Mouse (Mus musculus) G1E (cell line): ENCODE data around the gene Neurl2. TPM values are rescaled to one million over a fixed set of nuclear protein-coding genes. Genes with fewer than 3 reads are reported as not detected.
"Not testable (repeated sequence)": the region's sequence is repeated elsewhere in the genome, so short reads cannot be mapped to it uniquely, and the experiment has no call there.

Source experiments
- ATAC-seq: 2 replicates; pipeline ENCODE4 v1.8.0; 2016; ENCODE audit warnings: mild to moderate bottlenecking; ENCODE audit not compliant: insufficient number of reproducible peaks, poor library complexity, low FRiP score, severe bottlenecking; ENCODE audit errors: extremely low read depth
- DNase-seq: peaks from one replicate; pipeline ENCODE4 v3.0.0; 2012; ENCODE audit warnings: low spot score
- H3K27me3 ChIP-seq: 2 replicates; pipeline ENCODE4 v1.6.1; 2012; ENCODE audit warnings: mild to moderate bottlenecking, low read length, inconsistent platforms; ENCODE audit not compliant: insufficient read depth
- H3K36me3 ChIP-seq: replicated peaks from 2 replicates; pipeline ENCODE3; 2012; ENCODE audit warnings: mild to moderate bottlenecking, inconsistent platforms
- H3K4me1 ChIP-seq: 2 replicates; pipeline ENCODE4 v1.6.1; 2012; ENCODE audit warnings: low read depth, low read length, inconsistent platforms, mixed read lengths; ENCODE audit not compliant: insufficient read depth
- H3K4me3 ChIP-seq: 2 replicates; pipeline ENCODE4 v1.5.1; 2012; ENCODE audit warnings: low read depth, mild to moderate bottlenecking, inconsistent platforms, low read length, moderate library complexity, mixed read lengths
- H3K9me3 ChIP-seq: replicated peaks from 2 replicates; pipeline ENCODE4 v1.6.1; 2012; ENCODE audit warnings: inconsistent platforms
- CTCF ChIP-seq: IDR thresholded peaks from 2 replicates; pipeline ENCODE4 v1.5.1; 2012; ENCODE audit warnings: low read depth, low read length, inconsistent platforms, mixed read lengths
- GATA1 ChIP-seq: IDR thresholded peaks from 2 replicates; pipeline ENCODE4 v1.6.1; 2012; ENCODE audit warnings: borderline replicate concordance, low read length, inconsistent platforms, mixed read lengths
- GATA2 ChIP-seq: IDR thresholded peaks from 2 replicates; pipeline ENCODE4 v1.6.1; 2012; ENCODE audit warnings: low read depth, low read length, inconsistent platforms, borderline replicate concordance
- POLR2AphosphoS5 ChIP-seq: IDR thresholded peaks from 2 replicates; pipeline ENCODE4 v1.6.1; 2012; ENCODE audit warnings: low read depth, low read length, inconsistent platforms; ENCODE audit not compliant: insufficient replicate concordance
- TAL1 ChIP-seq: conservative IDR thresholded peaks from 2 replicates; pipeline ENCODE4 v1.6.1; 2012; ENCODE audit warnings: low read depth, low read length, inconsistent platforms, mixed read lengths
- polyA plus RNA-seq: library from polyadenylated mRNA; stranded (reverse); fragments of >175 nt; gene quantifications from 2 replicates; pipeline ENCODE4 v1.2.3, GENCODE M21; 2012
- total RNA-seq, 2 experiments: library from RNA; stranded (forward) in 1 of 2; stranded (reverse) in 1 of 2; fragments of 200-1000 nt in 1 of 2; fragments of >200 nt in 1 of 2; fragmentation: Nextera tagmentation in 1 of 2; gene quantifications; 2 replicates each; pipeline ENCODE4 v1.2.3; 2014 to 2017

Gene Neurl2
- total and polyA plus RNA-seq, 3 experiments, result 0.10 to 0.27 TPM; not detected in 1

DNA sequence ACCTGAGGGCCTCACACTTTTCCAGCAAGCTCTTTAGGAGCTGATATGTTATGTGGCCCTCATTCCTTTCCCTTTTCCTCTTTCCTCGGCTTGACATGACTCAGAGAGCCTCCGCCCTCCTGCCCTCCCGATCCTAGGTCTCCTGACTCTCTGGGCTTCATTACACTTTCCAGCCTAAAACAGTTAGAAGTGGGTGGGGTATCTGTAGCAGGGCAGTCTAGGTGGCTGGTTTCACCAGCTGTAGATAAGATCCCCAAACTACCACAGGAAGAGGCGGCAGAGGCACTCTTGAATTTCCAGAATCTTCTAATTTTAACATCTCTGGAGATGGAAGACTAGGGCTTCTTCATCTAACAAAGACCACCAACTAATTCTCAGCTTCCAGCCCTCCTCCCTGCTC lies 31.3 kb upstream of the Neurl2 start:
- TF ChIP-seq GATA1 (no peak), GATA2 (no peak), CTCF (no peak), POLR2AphosphoS5 (no peak), TAL1 (no peak)
- ATAC-seq (no peak), DNase-seq (no peak)
- H3K4me1 ChIP-seq, result 0 out of 2 replicates have a peak, but pooled peaks cover 5% of the 10 kb centered on the region
- H3K4me3 ChIP-seq, result no peak overlapping the region
- H3K27me3 ChIP-seq, result peaks cover 15% of the 10 kb centered on the region
- no peaks in the 10 kb centered on the region for H3K36me3 ChIP-seq
- peaks cover 4% of the 10 kb centered on the region for H3K9me3 ChIP-seq

DNA sequence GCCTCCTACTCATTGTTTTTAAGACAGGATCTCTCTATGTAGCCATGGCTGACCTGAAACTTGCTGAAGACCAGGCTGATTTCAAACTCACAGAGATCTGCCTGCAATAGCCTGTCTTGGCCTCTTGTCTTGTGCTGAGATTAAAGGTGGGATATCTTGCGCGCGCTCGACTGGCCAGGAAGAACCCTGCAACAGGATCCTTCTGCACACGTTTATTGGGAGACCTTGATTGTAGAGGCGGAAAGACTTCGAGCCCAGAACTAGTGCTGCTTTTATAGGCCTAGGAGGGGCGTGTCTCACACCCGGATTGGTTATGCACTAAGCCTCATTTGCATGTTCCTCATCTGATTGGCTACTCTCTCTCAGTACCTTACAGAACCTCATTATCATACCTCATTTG lies 30.2 kb upstream of the Neurl2 start:
- not testable (repeated sequence) for H3K4me1 ChIP-seq, H3K36me3 ChIP-seq, ATAC-seq, H3K9me3 ChIP-seq, DNase-seq, H3K4me3 ChIP-seq
- peaks cover 23% of the 10 kb centered on the region for H3K27me3 ChIP-seq

DNA sequence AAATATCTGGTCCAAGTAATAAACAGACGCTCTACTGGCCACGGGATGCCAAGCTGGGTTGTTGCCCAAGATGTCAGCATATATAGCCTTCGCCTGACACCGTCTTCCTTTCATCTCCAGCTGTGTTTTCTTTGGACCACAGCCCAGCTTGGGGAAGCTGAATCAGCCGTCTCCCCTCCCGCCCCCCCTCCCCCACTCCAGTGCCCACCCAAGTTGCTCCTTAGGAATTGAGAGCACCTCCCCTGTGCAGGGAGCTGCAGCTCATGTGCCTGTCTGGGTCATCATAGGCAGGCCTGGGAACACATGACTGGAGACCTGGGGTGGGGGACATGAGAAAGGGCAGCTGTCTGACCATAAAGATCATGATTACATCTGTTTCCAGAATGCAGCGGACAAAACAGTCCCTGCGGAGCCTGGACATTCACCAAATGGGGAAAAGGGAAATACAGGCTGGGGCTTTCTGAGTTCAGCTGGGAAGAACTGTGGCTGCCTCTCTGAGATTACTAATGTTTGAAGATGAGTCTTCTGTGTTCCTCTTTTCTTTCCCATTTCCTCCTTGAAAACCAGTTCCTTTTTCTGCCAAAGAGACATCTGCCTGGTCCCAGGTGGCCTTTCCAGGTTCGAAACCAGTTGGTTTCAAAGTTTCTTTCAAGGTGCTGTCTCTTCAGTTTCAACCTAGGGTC lies 29.1 kb upstream of the Neurl2 start:
- no peak for TF ChIP-seq GATA1
- TF ChIP-seq GATA2, result no peak
- TF ChIP-seq TAL1, result no peak
- no peak for TF ChIP-seq CTCF
- no peak for TF ChIP-seq POLR2AphosphoS5
- no peak for DNase-seq

DNA sequence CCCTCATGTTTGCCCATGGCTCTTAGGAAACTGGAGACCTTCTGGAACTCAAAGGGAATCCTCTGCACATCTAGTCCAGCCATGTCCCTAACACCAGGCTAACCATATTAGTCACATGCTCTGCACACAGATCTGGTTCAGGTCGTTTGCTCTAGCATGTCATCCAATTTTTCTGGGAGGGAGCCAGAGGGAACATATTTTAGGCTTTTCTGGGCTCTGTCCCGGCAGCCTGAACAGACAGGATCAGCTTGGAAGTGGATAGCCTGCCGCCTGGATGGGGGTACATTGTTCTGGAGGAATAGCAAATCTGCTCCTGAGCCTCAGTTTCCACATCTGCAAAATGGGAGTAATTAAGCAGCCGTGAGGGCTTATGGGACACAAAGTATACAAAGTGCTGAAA lies 27.8 kb upstream of the Neurl2 start:
- Histone ChIP-seq H3K36me3 (no peaks in the 10 kb centered on the region), H3K27me3 (peaks cover 47% of the 10 kb centered on the region), H3K4me1 (peaks cover 18% of the 10 kb centered on the region), H3K9me3 (0 out of 2 replicates have a peak, but pooled peaks cover 3% of the 10 kb centered on the region), H3K4me3 (no peak overlapping the region)
- ATAC-seq (no peak), DNase-seq (no peak)
- TF ChIP-seq GATA2, result no peak
- no peak for TF ChIP-seq GATA1
- TF ChIP-seq TAL1, result no peak
- no peak for TF ChIP-seq CTCF
- TF ChIP-seq POLR2AphosphoS5, result no peak

More for the DNA sequence above, 29.1 kb upstream of the Neurl2 start:
- no peak for ATAC-seq
- Histone ChIP-seq H3K27me3 (peaks cover 34% of the 10 kb centered on the region), H3K9me3 (0 out of 2 replicates have a peak, but pooled peaks cover under 1% of the 10 kb centered on the region), H3K36me3 (no peaks in the 10 kb centered on the region), H3K4me3 (no peak overlapping the region), H3K4me1 (peaks cover 6% of the 10 kb centered on the region)

DNA sequence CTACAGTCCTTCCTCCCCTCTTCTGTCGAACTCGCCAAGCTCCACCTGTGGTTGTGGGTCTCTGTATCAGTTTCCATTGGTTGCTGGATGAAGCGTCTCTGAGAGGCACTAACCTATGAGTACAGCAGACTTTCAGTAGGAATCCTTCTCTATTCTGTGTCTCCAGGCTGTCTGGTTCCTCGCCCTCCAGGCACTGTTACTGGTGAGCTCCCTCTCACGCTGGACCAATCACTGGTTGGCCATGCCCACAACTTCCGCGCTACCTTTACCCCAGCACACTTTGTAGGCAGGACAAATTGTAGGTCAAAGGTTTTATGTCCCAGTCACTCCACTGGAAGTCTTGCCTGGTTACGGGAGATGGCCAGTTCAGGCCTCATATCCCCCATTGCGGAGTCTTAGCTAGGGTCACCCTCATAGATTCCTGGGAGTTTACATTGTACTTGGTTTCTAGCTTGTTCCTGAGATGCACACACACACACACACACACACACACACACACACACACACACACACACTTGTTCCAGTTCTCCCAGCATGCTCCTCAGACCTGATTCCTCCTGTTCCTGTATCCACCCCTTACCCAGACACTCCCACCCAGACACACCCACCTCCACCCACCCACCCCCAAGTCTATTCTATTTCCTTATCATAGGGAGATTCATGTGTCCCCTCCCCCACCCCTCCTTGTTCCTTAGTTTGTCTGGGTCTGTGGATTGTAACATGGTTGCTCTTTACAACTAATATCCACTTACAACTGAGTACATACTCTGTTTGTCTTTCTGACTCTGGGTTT lies 26.6 kb upstream of the Neurl2 start:
- Histone ChIP-seq H3K4me3 (no peak overlapping the region), H3K4me1 (peaks cover 18% of the 10 kb centered on the region), H3K36me3 (no peaks in the 10 kb centered on the region), H3K27me3 (peaks cover 48% of the 10 kb centered on the region), H3K9me3 (0 out of 2 replicates have a peak, but pooled peaks cover 3% of the 10 kb centered on the region)
- ATAC-seq (no peak), DNase-seq (no peak)
- TF ChIP-seq POLR2AphosphoS5 (no peak), GATA1 (no peak), TAL1 (no peak), GATA2 (no peak), CTCF (no peak)

DNA sequence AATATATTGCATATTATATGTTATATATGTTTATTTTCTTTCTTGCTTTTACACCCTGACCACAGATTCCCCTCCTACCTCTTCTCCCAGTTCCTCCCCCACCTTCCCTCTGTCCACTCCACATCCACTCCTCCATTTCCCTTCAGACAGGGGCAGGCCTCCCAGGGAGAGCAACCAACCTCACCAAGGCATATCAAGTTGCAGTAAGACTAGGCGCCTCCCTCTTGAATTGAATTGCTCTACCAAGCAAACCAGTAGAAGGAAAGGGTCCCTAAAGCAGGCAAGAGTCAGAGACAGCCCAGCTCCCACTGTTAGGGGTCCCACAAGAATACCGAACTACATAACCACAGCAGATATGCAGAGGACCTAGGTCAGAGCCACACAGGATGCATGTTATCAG lies 25.9 kb upstream of the Neurl2 start:
- DNase-seq (no peak), ATAC-seq (no peak)
- no peak for TF ChIP-seq GATA2
- no peak for TF ChIP-seq TAL1
- TF ChIP-seq GATA1, result no peak
- no peak for TF ChIP-seq CTCF
- no peak for TF ChIP-seq POLR2AphosphoS5
- no peaks in the 10 kb centered on the region for H3K36me3 ChIP-seq
- H3K27me3 ChIP-seq, result peaks cover 54% of the 10 kb centered on the region
- no peak overlapping the region for H3K4me3 ChIP-seq
- H3K9me3 ChIP-seq, result 0 out of 2 replicates have a peak, but pooled peaks cover 3% of the 10 kb centered on the region
- peaks cover 14% of the 10 kb centered on the region for H3K4me1 ChIP-seq
